Mouse (Mus musculus) left cerebral cortex, adult 8-10 months (tissue): ENCODE measurements around the gene Bnip1. TPM values are rescaled to one million over a fixed set of nuclear protein-coding genes. Genes with fewer than 3 reads are reported as not detected.

Experiments
- DNase-seq, 2 experiments: peaks; one replicate each; pipeline ENCODE4 v3.0.0; 2022; ENCODE audit warnings: low spot score in 2 of 2
- total RNA-seq, 4 experiments: library from RNA; stranded (reverse); gene quantifications; 2 replicates each; pipeline ENCODE4 v1.2.4; 2022

The Bnip1 gene
- total RNA-seq, 4 experiments from 2014 or later: 31.9 to 35.4 (median 33.2) TPM

- no peak for DNase-seq
These were observed 59.0 kb downstream of the Bnip1 start for GRCm38 (mm10) chr17:26839718-26840438.

- no peak for DNase-seq
These were observed 59.5 kb downstream of the Bnip1 start for GRCm38 (mm10) chr17:26840439-26840780.

- DNase-seq: no peak
These were observed 60.3 kb downstream of the Bnip1 start for GRCm38 (mm10) chr17:26840922-26841731.

- DNase-seq: no peak
These were observed 61.1 kb downstream of the Bnip1 start for GRCm38 (mm10) chr17:26841981-26842380.

Other genes starting within 250 kb of the Bnip1 start
- gene Ergic1, start 219.6 kb upstream of the Bnip1 start, total RNA-seq: 100 to 1,000 TPM; 131 to 191 (median 161) TPM
- 10 to 100 TPM; 21.6 to 50.5 (median 28.7) TPM for gene Dusp1, start 218.9 kb upstream of the Bnip1 start, total RNA-seq
- gene Atp6v0e, start 117.8 kb upstream of the Bnip1 start, total RNA-seq: 10 to 100 TPM; 34.5 to 46.9 (median 43.4) TPM
- gene Crebrf, start 65.4 kb upstream of the Bnip1 start, total RNA-seq: 100 to 1,000 TPM; 167 to 219 (median 192) TPM
- not detected for gene Nkx2-5, start 63.9 kb downstream of the Bnip1 start, total RNA-seq
- 1 to 10 TPM; 2.8 to 4.9 (median 3.5) TPM for gene Kifc5b, start 136.0 kb downstream of the Bnip1 start, total RNA-seq
- 10 to 100 TPM; 37.2 to 42.2 (median 38.0) TPM for gene Phf1, start 152.0 kb downstream of the Bnip1 start, total RNA-seq
- 100 to 1,000 TPM in 2 of 4 experiments, 10 to 100 TPM in 2; 86.5 to 102 (median 97.7) TPM for gene Cuta, start 158.5 kb downstream of the Bnip1 start, total RNA-seq
- 100 to 1,000 TPM; 329 to 367 (median 348) TPM for gene Syngap1, start 160.2 kb downstream of the Bnip1 start, total RNA-seq
- 10 to 100 TPM; 13.1 to 15.9 (median 14.7) TPM for gene Zbtb9, start 192.1 kb downstream of the Bnip1 start, total RNA-seq
- gene Bak1, start 247.9 kb downstream of the Bnip1 start, total RNA-seq: 10 to 100 TPM; 12.8 to 17.7 (median 14.5) TPM